Mouse (Mus musculus) cerebellum, adult 9-11 months (tissue): Measurements from ENCODE around the gene Bola1.
A peak's percentile ranks its signal among the peaks of the same experiment; 100 is the strongest.

Experiments
- DNase-seq: peaks from one replicate; pipeline ENCODE4 v3.0.0; 2022

Bola1 gene

DNA sequence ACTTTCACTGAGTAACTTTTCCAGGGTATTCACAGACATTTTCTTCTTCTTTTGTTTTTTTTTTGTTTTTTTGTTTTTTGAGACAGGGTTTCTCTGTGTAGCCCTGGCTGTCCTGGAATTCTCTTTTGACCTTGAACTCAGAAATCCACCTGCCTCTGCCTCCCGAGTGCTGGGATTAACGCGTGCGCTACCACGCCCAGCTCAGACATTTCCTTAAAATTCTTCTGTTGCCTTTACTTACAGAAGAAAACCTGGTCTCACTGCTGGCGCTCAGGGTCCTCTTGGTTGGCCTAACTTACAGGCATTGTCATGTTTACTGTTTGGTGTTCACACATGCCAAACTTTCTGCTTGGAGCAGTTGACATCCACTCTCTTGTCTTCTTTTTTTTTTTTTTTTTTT, 44.3 kb downstream of the Bola1 start:
- DNase-seq: peak; percentile 14

- peak; percentile 52 for DNase-seq
Observed at GRCm38 (mm10) chr3:96174042-96174441, 45.5 kb downstream of the Bola1 start.

DNA sequence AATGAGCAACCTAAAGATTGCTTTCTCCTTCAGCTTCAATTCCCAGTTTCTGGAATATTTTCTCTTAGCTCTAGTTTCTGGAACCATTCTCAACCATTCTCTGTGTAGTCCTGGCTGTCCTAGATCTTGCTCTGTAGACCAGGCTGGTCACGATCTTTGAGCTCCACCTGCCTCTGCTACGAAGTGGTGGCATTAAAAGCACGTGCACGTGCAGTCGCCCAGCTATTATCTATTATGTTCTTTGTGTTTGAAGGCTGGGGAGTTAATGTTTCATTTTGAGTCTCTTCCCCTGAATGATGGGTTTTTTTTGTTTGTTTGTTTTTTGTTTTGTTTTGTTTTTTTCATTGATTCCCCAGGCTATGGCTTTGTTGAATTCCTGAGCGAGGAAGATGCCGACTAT, 46.3 kb downstream of the Bola1 start:
- no peak for DNase-seq

DNA sequence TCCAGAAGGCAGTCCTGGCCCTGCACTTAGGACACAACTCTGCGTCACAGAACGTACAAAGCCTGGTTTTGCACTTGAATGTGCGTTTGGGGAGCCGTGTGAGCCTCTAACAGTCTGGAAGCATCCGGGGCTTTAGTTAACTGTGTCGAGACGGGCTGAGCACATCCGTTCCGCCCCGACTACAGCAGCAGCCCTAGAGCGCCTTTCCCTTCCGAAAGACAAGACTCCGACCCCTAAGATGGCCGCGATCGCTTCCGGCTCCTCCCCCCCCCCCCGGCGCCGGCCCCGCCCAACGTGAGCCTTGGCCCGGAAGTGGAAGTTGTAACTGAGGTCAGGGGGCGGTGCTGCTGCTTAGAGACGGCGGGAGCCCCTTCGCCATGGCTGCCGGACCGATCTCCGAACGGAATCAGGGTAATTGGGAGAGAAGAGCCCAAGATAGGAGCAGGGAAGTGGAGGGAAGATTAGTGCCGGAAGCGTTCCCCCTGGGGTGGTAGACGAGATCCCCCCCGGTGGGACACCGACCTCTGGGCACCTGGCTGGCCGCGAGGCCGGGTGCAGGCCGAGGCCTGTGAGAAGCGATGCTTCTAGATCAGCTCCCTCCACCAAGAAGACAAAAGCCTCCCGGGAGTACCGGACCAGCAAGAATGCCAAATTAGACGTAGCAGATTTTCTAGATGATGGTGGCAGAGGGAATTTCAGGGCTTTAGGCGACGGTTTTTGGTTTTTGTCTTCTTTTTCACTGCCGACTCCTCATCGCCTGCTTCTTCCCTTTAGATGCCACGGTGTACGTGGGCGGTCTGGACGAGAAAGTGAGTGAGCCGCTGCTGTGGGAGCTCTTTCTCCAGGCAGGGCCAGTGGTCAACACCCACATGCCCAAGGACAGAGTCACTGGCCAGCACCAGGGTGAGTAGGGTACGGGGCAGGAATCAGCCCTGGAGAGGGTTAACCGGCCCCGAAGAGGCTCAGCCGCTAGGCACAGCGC, 47.0 kb downstream of the Bola1 start, which contains the start of gene Sf3b4:
Gene Sf3b4 (plus strand): TSS at position 136 of the 982 bp plus-strand sequence.
- DNase-seq: peak; percentile 85

GRCm38 (mm10) chr3:96171583-96172196, 47.8 kb downstream of the Bola1 start:
- no peak for DNase-seq

- DNase-seq: peak; percentile 34
Observed at GRCm38 (mm10) chr3:96170976-96171545, 48.4 kb downstream of the Bola1 start.

DNA sequence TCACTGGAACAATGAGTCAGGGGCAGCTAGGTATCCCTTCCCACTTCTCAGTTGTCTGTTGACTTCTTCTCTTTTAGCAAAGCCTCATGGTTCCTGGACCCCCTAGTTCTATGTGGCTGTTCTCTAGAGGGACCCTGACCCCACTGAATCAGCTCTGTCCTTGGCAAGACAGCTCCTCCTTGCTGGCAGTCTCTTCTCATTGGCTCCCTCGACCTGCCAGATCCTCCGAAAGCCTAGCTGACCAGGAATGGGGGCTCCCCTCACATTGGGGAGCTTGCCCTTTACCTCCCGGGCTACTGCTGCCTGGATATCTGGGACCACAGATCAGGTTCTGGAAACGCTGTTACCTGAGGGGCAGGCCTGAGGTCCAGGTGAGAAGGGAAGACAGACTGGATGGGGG, 49.2 kb downstream of the Bola1 start:
- DNase-seq: peak; percentile 44

DNA sequence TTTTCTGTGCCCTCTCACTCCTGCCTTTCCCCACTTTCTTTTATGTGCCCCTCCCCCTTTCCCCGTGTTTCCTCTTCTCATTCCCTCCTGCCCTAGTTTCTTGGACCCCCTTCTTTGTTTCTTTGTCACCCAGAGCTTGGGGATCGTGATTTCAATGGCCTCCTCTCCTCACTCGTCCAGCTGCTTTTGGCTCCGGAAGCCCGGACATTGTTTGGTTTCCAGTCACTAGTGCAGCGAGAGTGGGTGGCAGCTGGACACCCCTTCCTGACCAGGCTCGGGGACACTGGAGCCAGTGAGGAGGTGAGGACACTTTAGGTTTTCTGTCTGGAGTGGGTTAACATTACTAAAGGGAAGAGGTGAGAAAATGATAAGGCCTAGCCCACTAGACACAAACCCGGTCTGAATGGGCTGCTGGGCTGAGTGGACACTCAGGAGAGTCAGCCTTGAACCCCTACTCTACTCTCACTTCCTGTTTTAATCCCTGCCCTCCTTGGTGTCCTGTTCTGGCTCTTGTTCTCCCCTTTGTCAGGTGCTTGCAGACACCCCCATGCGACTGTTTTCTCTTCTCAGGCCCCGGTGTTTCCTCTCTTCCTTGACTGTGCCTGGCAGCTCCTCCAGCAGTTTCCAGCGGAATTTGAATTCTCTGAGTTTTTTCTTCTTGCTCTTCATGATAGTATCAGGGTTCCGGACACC, 50.9 kb downstream of the Bola1 start:
- peak; percentile 15 for DNase-seq

- peak; percentile 20 for DNase-seq
Observed at GRCm38 (mm10) chr3:96163040-96163439, 56.5 kb downstream of the Bola1 start.

GRCm38 (mm10) chr3:96161869-96162840, 57.4 kb downstream of the Bola1 start, which contains the start of gene Mtmr11:
Mtmr11 (plus strand) TSS chr3:96162004.
- peak; percentile 49 for DNase-seq

- DNase-seq: peak; percentile 82
Observed at GRCm38 (mm10) chr3:96160803-96161516, 58.5 kb downstream of the Bola1 start.

DNA sequence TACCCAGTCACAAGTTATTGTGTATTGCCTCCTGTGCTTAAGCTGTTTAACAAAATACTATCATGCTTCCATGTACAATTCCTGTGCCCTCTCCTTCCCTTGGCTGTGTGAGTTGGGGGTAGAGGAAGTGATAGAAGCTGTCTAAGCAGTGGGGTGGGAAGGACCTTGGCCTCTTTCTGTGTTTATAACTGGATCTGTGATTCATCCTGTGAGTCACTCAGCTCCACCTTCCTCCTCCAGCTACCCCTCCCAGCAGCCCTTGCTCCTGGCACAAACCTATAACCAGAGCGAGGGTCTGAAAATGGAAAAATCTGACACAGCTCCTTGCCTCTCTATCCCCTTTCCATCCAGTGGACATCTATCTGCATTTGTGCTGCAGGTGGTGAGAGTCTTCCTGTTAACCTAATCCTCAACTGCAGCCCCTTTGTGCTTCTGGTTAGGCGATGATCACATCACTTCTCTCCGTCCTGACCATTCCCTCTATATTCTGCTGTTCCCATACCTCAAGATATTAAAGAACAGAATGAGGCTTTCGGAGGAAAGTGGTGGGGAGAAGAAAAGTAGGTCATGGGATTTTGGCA, 59.2 kb downstream of the Bola1 start:
- peak; percentile 58 for DNase-seq

GRCm38 (mm10) chr3:96159820-96160219, 59.7 kb downstream of the Bola1 start:
- DNase-seq: no peak

DNA sequence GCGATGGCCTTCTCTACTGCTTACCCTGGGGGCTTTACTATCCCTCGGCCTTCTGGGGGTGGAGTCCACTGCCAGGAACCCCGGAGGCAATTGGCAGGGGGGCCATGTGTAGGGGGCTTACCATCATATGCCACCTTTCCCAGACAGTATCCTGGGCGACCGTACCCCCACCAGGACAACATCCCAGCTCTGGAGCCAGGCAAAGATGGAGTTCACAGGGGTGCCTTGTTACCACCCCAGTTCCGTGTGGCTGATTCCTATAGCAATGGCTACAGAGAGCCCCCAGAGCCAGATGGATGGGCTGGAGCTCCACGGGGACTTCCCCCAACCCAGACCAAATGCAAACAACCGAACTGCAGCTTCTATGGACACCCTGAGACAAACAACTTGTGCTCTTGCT, 64.0 kb downstream of the Bola1 start:
- no peak for DNase-seq

DNA sequence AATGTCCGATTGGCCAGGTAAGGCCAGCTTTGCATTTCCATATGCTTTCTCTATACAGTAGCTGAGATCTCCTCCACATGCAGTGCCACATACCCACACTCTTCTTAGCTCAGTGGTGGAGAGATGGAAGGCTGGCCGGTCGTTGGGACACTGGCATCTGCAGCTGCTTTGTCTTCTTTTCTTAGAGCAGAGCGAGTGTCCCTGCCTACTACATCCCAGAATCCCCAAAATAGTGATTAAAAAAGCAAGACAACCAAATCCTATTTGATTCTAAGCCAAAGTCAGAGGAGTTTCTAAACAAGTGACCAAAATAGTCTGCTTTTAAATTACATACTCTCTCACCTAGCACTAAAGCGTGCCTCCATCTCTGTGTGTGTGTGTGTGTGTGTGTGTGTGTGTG, 66.9 kb downstream of the Bola1 start:
- DNase-seq: no peak

DNA sequence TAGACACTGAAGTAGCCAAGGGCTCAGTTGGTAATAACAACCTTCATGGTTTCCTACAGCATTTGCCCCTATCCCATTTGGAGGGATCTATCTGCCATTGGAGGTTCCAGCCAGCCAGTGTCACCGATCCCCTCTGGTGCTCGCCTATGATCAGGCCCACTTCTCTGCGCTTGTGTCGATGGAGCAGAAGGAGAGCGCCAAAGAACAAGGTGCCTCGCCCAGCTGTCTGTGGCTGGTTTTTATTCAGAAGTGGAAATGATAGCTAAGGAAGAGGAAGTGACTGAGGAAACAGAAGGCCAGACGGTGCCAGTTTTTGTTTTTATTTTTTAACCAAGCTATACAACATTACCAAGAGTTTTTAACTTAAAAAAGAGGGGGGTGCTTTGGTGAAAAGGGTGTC, 67.7 kb downstream of the Bola1 start:
- DNase-seq: no peak

- DNase-seq: peak; percentile 57
Observed at GRCm38 (mm10) chr3:96147950-96148349, 71.6 kb downstream of the Bola1 start.
